Mouse (Mus musculus) heart, postnatal 0 days (tissue): ENCODE measurements around the gene Car1. TPM values are rescaled to one million over a fixed set of nuclear protein-coding genes. Genes with fewer than 3 reads are reported as not detected.
"Not testable (repeated sequence)": the region's sequence is repeated elsewhere in the genome, so short reads cannot be mapped to it uniquely, and the experiment has no call there.

Source experiments
- ATAC-seq: fragments of 200-750 bp; cut with Nextera tagmentation; 2 replicates; pipeline ENCODE4 v1.8.0; 2017; ENCODE audit warnings: low read depth, moderate number of reproducible peaks, moderate library complexity; ENCODE audit not compliant: insufficient read depth
- DNase-seq: peaks from one replicate; pipeline ENCODE4 v3.0.0-alpha.2; 2016; ENCODE audit warnings: low spot score
- H3K27ac ChIP-seq: fragments of 300-500 bp; sonication (generic); 2 replicates; pipeline ENCODE4 v1.5.1; 2014; ENCODE audit warnings: low read depth, mild to moderate bottlenecking
- H3K27me3 ChIP-seq: fragments of 300-500 bp; sonication (generic); 2 replicates; pipeline ENCODE4 v1.6.1; 2014; ENCODE audit warnings: low read length, mixed read lengths; ENCODE audit not compliant: control insufficient read depth, insufficient read depth
- H3K36me3 ChIP-seq: fragments of 300-500 bp; sonication (generic); replicated peaks from 2 replicates; pipeline ENCODE4 v1.6.1; 2014; ENCODE audit warnings: low read length, mixed read lengths; ENCODE audit not compliant: control insufficient read depth, insufficient read depth
- H3K4me1 ChIP-seq: fragments of 300-500 bp; sonication (generic); 2 replicates; pipeline ENCODE4 v1.6.1; 2014; ENCODE audit warnings: antibody characterized with exemption; ENCODE audit not compliant: control insufficient read depth, insufficient read depth
- H3K4me2 ChIP-seq: fragments of 300-500 bp; sonication (generic); 2 replicates; pipeline ENCODE4 v1.6.1; 2014; ENCODE audit warnings: low read depth, mild to moderate bottlenecking, low read length, moderate library complexity
- H3K4me3 ChIP-seq: fragments of 300-500 bp; sonication (generic); 2 replicates; pipeline ENCODE4 v1.5.1; 2014; ENCODE audit warnings: low read depth, low read length
- H3K9ac ChIP-seq: fragments of 300-500 bp; sonication (generic); replicated peaks from 2 replicates; pipeline ENCODE4 v1.6.1; 2014; ENCODE audit warnings: low read depth, low read length, mixed read lengths
- H3K9me3 ChIP-seq: fragments of 300-500 bp; sonication (generic); replicated peaks from 2 replicates; pipeline ENCODE4 v1.6.1; 2016; ENCODE audit warnings: low read length; ENCODE audit not compliant: control insufficient read depth
- CTCF ChIP-seq: IDR thresholded peaks from 2 replicates; pipeline ENCODE4 v1.5.1; 2016; ENCODE audit warnings: antibody characterized with exemption, control low read depth, low read depth
- EP300 ChIP-seq: IDR thresholded peaks from 2 replicates; pipeline ENCODE4 v1.6.1; 2016; ENCODE audit warnings: antibody characterized with exemption, low read depth
- WGBS: fragments of 180-500 bp; shearing (Covaris S2); extraction: QIAGEN DNeasy Blood & Tissue Kit; methylation state at CpG from one replicate; pipeline ENCODE4 v1.1.7; 2014; 5-methylcytosine and 5-hydroxymethylcytosine counted together
- polyA plus RNA-seq: library from polyadenylated mRNA; unstranded; fragments of >200 nt; fragmentation: Nextera tagmentation; extraction: Ambion mirVana; gene quantifications from 2 replicates; pipeline ENCODE4 v1.2.1, GENCODE M21; 2015
- total RNA-seq: library from RNA; depleted of rRNA; stranded (reverse); fragments of >200 nt; gene quantifications from 2 replicates; pipeline ENCODE4 v1.2.3, GENCODE M21; 2014; ENCODE audit warnings: low replicate concordance

Car1 gene
- total and polyA plus RNA-seq, 2 experiments from 2014 or later, result 0.38 TPM; not detected in 1

DNA sequence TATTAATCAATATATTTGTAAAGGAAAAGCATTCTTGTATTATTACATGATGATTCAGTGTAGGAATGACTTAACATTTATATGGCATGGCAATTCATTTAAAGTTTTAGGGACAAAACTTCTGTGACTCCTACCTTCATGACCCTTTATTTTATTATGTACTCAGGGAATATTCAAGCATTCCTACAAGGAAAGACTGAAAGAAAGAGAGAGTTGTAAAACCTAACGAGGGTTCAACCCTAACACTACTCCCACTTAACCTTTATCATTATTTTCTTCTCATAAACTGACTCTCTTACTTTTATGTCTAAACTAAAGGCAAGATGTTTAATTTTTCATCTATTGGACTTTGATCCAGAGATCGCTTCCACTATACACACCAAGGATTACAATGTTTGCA is 28.0 kb downstream of the Car1 start:
- H3K4me3 ChIP-seq, result no peak overlapping the region
- H3K4me1 ChIP-seq, result no peaks in the 10 kb centered on the region
- no peaks in the 10 kb centered on the region for H3K36me3 ChIP-seq
- no peak for TF ChIP-seq CTCF
- no peak for TF ChIP-seq EP300
- DNase-seq (no peak), ATAC-seq (no peak)
- H3K27me3 ChIP-seq, result no peaks in the 10 kb centered on the region
- WGBS, result 70% methylated on average over 2 of the region's 2 CpGs
- no peaks in the 10 kb centered on the region for H3K9me3 ChIP-seq
- H3K4me2 ChIP-seq, result no peak overlapping the region
- H3K27ac ChIP-seq, result no peak overlapping the region
- H3K9ac ChIP-seq, result no peak overlapping the region

DNA sequence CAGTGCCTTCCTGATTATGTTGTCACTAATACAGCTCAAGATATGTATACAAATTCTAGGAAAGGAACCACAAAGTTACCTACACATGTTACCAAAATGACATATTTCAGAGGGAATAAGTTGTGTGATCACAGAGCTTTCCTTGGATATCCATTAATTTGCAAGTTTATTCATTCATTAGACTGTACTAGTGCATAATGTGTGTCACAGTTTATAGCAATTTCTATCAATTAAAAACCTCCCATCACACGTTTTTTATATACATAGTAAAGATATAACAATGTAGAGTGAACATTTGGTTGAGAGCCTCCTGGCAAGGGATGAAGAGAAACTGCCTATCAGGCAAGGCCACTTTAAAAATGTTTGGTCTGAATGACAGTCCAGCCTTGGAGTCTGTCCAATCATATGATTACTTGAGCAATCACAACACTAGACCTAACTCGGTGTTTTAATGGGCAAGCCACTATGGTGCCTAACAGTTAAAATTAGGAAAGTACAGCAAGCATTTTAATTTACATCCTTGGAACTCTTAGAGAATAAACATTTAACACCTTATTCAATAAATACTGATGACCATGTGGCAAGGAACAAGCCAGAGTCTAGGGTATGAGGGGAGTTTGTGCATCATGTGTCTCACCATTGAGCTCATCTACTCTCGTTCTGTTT is 31.5 kb downstream of the Car1 start:
- not testable (repeated sequence) for H3K4me1 ChIP-seq, H3K27ac ChIP-seq, H3K9ac ChIP-seq, H3K9me3 ChIP-seq, H3K36me3 ChIP-seq, H3K4me2 ChIP-seq, H3K4me3 ChIP-seq, ATAC-seq, H3K27me3 ChIP-seq, DNase-seq
- WGBS, result 60% methylated on average over 2 of the region's 3 CpGs

DNA sequence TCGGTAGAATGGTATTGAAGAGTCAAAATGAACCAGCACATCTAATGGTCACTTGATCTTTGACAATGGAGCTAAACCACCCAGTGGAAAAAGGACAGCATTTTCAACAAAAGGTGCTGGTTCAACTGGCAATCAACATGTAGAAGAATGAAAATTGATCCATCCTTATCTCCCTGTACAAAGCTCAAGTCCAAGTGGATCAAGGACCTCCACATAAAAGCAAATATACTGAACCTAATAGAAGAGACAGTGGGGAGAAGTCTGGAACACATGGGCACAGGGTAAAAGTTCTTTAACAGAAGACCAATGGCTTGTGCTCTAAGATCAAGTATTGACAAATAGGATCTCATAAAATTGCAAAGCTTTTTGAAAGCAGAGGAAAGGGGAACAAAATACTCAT is 33.6 kb downstream of the Car1 start:
- H3K4me2 ChIP-seq, H3K9ac ChIP-seq, ATAC-seq, H3K4me1 ChIP-seq, DNase-seq, H3K9me3 ChIP-seq, H3K27ac ChIP-seq, H3K36me3 ChIP-seq, H3K27me3 ChIP-seq, H3K4me3 ChIP-seq: not testable (repeated sequence)
- WGBS, result 77% methylated on average over 1 of the region's 1 CpGs

DNA sequence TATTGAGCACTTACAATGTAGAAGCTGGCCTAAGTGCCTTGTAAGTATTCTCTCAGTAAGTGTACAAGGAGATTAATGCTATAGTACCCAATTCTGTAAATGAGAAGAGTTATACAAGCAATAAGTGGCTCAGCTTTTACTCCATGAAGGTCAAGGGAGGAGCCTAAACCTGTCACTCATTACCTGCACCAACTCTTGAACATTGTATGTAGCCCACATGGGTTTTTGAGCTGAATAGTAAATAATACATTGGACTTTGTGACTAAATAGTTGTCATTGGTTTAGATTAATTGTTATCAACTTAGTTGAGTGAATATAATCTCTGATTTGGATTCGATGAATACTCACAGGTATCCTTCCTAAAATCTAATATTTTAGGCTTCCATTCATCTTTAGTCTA is 35.7 kb downstream of the Car1 start:
- H3K9me3 ChIP-seq, H3K27ac ChIP-seq, H3K4me1 ChIP-seq, H3K36me3 ChIP-seq, H3K4me3 ChIP-seq, DNase-seq, ATAC-seq, H3K27me3 ChIP-seq, H3K9ac ChIP-seq, H3K4me2 ChIP-seq: not testable (repeated sequence)
- WGBS, result 83% methylated on average over 1 of the region's 1 CpGs

DNA sequence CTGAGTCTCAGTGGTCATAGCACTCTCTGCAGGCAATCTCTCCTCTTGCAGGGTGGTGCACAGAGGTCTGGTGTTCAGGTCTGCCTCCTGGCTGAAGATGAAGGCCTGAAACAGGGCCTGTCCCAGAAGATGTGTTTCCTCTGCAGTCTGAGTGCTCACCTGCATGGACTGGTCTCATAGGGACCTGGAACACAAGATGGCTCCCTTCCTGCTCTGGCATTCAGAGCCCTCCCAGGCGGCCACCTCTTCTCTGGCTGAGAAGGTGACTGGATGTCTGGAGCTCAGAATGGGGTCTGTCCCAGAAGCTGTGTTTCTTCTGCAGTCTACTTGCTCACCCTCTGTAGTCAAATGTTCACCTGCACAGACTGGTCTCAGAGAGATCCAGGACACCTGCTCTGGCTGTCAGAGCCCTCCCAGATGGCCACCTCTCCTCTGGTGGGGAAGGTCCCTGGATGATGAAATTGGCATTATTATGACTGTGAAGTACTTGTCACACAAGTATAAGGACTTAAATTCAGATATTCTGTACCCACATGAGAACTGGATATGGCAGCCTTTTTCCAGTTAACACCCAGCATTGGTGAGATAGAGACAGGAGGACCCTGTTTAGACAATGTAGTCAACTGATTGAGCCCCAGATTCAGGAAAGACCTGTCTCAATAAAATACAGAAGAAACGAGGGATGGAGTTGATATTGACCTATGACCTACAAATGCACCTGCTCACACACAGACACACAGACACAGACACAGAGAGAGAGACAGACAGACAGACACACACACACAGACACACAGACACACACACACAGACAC is 43.2 kb downstream of the Car1 start:
- TF ChIP-seq CTCF (no peak), EP300 (no peak)
- WGBS, result 53% methylated on average over 2 of the region's 2 CpGs
- DNase-seq, result no peak
- H3K9ac ChIP-seq, result no peak overlapping the region
- H3K4me1 ChIP-seq, result no peaks in the 10 kb centered on the region
- H3K9me3 ChIP-seq, result no peaks in the 10 kb centered on the region
- no peaks in the 10 kb centered on the region for H3K27me3 ChIP-seq
- no peak overlapping the region for H3K4me2 ChIP-seq
- H3K27ac ChIP-seq, result no peak overlapping the region
- no peak overlapping the region for H3K4me3 ChIP-seq
- no peak for ATAC-seq
- no peaks in the 10 kb centered on the region for H3K36me3 ChIP-seq

DNA sequence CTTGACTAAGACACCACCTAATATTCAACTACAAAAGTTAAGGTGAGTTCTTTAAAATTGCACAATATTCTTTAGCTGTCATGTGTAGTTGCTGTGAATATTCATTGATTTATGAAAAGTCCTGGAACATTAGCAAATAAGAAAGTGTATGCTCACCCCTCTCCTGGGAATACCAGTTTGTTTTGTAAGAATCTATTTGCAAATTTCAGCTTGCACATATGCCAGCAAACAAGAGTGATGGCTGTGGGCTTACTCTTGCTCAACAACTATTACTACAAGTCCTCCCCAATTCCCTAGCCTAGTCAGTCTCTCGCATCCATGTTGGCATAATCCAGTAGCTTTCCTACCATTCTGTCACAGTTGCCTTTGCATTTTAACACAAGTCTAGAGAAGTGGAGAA is 52.5 kb downstream of the Car1 start:
- H3K4me1 ChIP-seq, result no peaks in the 10 kb centered on the region
- no peak overlapping the region for H3K4me2 ChIP-seq
- TF ChIP-seq EP300 (no peak), CTCF (no peak)
- no peaks in the 10 kb centered on the region for H3K9me3 ChIP-seq
- no peaks in the 10 kb centered on the region for H3K36me3 ChIP-seq
- no peak overlapping the region for H3K27ac ChIP-seq
- no peak for ATAC-seq
- H3K9ac ChIP-seq, result no peak overlapping the region
- H3K27me3 ChIP-seq, result no peaks in the 10 kb centered on the region
- no peak for DNase-seq
- 77% methylated on average over 1 of the region's 1 CpGs for WGBS
- H3K4me3 ChIP-seq, result no peak overlapping the region
